In the genomic region with DNA sequence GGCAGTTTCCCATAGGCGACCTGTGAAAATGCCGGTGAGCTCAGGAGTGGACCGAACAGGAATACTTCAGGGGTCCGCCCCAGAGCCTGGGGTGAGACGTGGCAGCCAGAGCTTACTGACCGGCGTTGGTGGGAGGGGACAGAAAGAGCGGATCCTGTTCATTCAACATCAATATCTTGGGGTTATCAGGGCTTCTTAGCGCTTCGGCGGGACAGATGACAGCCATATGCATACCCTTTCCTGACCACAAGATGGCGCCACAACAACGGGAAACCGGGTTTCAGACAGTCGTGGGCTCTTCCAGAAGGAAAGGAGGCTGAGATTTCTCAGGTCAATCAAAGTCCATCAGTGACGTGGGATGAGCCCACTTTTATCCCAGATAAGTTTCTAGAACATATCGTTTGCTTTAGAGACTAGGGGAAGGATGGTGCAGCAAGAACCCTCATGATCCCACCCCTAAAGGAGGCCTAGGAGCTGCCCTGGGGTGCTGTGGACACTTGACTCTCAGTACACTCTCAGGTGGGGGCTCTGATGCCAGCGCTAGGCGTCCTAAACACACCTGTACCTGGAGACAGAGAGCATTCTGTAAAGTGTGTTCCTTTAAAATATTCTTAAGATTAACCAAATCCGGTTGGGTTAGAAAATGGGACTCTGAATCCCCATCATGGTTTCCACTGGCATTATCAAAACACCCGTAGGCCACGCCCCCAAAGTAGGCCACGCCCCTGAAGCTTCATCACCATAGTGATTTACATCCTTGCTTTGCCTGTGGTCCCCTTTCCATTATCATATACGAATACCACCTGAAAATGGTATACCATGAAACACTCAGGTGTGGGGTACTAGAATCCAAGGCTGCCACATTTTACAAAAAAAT, we compare ENCODE assay signal across 8 mouse cellular contexts. TPM values are rescaled to one million over a fixed set of nuclear protein-coding genes. Genes with fewer than 3 reads are reported as not detected.
DNase-seq lines count a peak whose midpoint lies in the region; ATAC-seq and TF ChIP-seq lines count a peak whose summit lies in the region.

No protein-coding gene starts in this region.

- ATAC-seq in embryonic facial prominence, embryonic 13.5 days (ENCODE audit: insufficient number of reproducible peaks, insufficient read depth, low FRiP score, low TSS enrichment, low read depth) = no peak
- no peak for ATAC-seq in heart, embryonic 13.5 days (ENCODE audit: extremely low read depth, insufficient number of reproducible peaks, low FRiP score, low TSS enrichment)
- peak; percentile 27; the same call in 1 of the 2 replicates for ATAC-seq in kidney, embryonic 15.5 days (replicated peaks; ENCODE audit: low FRiP score)

- DNase-seq in CD8-positive naive resting alpha-beta T cell, adult 2 months (ENCODE audit: low read depth in 2 of 2, low spot score in 2 of 2) = peak; percentile 26 to 46
- peak; percentile 49 to 59 for DNase-seq in lung, adult 18-20 months
- DNase-seq in thymus, postnatal 25 days = peak; percentile 56

- 13% methylated on average over 24 of the region's 24 CpGs for WGBS in bone marrow, adult 2 months
- 15% methylated on average over 24 of the region's 24 CpGs for WGBS in embryonic facial prominence, embryonic 13.5 days
- WGBS in heart, embryonic 13.5 days = 15% methylated on average over 24 of the region's 24 CpGs
- WGBS in kidney, embryonic 15.5 days = 17% methylated on average over 24 of the region's 24 CpGs
- 17% methylated on average over 24 of the region's 24 CpGs for WGBS in olfactory bulb, adult 2 months

- H3K36me3 ChIP-seq in embryonic facial prominence, embryonic 13.5 days = no peaks in the 10 kb centered on the region
- no peaks in the 10 kb centered on the region for H3K36me3 ChIP-seq in heart, embryonic 13.5 days
- no peaks in the 10 kb centered on the region for H3K36me3 ChIP-seq in kidney, embryonic 15.5 days

- H3K9me3 ChIP-seq in embryonic facial prominence, embryonic 13.5 days = no peaks in the 10 kb centered on the region
- no peaks in the 10 kb centered on the region for H3K9me3 ChIP-seq in heart, embryonic 13.5 days
- no peaks in the 10 kb centered on the region for H3K9me3 ChIP-seq in kidney, embryonic 15.5 days (replicated peaks)

- H3K9ac ChIP-seq in embryonic facial prominence, embryonic 13.5 days = no peak overlapping the region
- H3K9ac ChIP-seq in heart, embryonic 13.5 days = no peak overlapping the region
- H3K9ac ChIP-seq in kidney, embryonic 15.5 days = no peak overlapping the region

- no peak overlapping the region for H3K27ac ChIP-seq in bone marrow, adult 2 months (ENCODE audit: control insufficient read depth, insufficient read depth, low read depth, low read length, poor library complexity)
- H3K27ac ChIP-seq in embryonic facial prominence, embryonic 13.5 days = no peak overlapping the region
- no peak overlapping the region for H3K27ac ChIP-seq in heart, embryonic 13.5 days (replicated peaks)
- H3K27ac ChIP-seq in kidney, embryonic 15.5 days = no peak overlapping the region
- no peak overlapping the region for H3K27ac ChIP-seq in olfactory bulb, adult 2 months (ENCODE audit: insufficient read depth, low read depth, low read length)

- H3K4me2 ChIP-seq in embryonic facial prominence, embryonic 13.5 days = peak overlapping the region; percentile 51
- peak overlapping the region; percentile 57 for H3K4me2 ChIP-seq in heart, embryonic 13.5 days
- H3K4me2 ChIP-seq in kidney, embryonic 15.5 days = peak overlapping the region; percentile 47

- no peak overlapping the region for H3K4me3 ChIP-seq in bone marrow, adult 2 months (replicated peaks; ENCODE audit: control insufficient read depth, low read depth, low read length)
- H3K4me3 ChIP-seq in embryonic facial prominence, embryonic 13.5 days = peak overlapping the region; percentile 14; the same call in 1 of the 2 replicates
- H3K4me3 ChIP-seq in heart, embryonic 13.5 days = peak overlapping the region; percentile 19; the same call in 1 of the 2 replicates
- H3K4me3 ChIP-seq in kidney, embryonic 15.5 days (replicated peaks) = no peak overlapping the region
- no peak overlapping the region for H3K4me3 ChIP-seq in olfactory bulb, adult 2 months (ENCODE audit: insufficient read depth, low read depth, low read length)

- no peaks in the 10 kb centered on the region for H3K4me1 ChIP-seq in bone marrow, adult 2 months (ENCODE audit: control insufficient read depth, insufficient read depth, low read length)
- 0 out of 2 replicates have a peak, but pooled peaks cover 5% of the 10 kb centered on the region for H3K4me1 ChIP-seq in embryonic facial prominence, embryonic 13.5 days
- H3K4me1 ChIP-seq in heart, embryonic 13.5 days = no peaks in the 10 kb centered on the region
- peaks cover 5% of the 10 kb centered on the region for H3K4me1 ChIP-seq in kidney, embryonic 15.5 days
- H3K4me1 ChIP-seq in olfactory bulb, adult 2 months (ENCODE audit: control insufficient read depth, insufficient read depth, low read length) = 0 out of 2 replicates have a peak, but pooled peaks cover 2% of the 10 kb centered on the region

- peak; percentile 75 for TF ChIP-seq CTCF in bone marrow, adult 2 months (IDR thresholded peaks at IDR 0.05; ENCODE audit: control insufficient read depth, insufficient read depth, low read length)
- peak; percentile 80 for TF ChIP-seq CTCF in olfactory bulb, adult 2 months (IDR thresholded peaks at IDR 0.05; ENCODE audit: insufficient read depth, low read depth, low read length)

- TF ChIP-seq POLR2A in bone marrow, adult 2 months (IDR thresholded peaks at IDR 0.05; ENCODE audit: borderline replicate concordance, control insufficient read depth, low read depth, low read length) = no peak
- TF ChIP-seq POLR2A in olfactory bulb, adult 2 months (IDR thresholded peaks at IDR 0.05; ENCODE audit: insufficient read depth, low read depth, low read length) = no peak

- H3K27me3 ChIP-seq in embryonic facial prominence, embryonic 13.5 days = peaks cover 42% of the 10 kb centered on the region
- peaks cover 52% of the 10 kb centered on the region for H3K27me3 ChIP-seq in heart, embryonic 13.5 days (replicated peaks)
- peaks cover 44% of the 10 kb centered on the region for H3K27me3 ChIP-seq in kidney, embryonic 15.5 days

RNA-seq across cellular contexts. Expression of gene Gpa33, which starts 30.8 kb away (rescaled TPM):
- polyA plus RNA-seq in bone marrow, adult 2 months (2011; ENCODE audit: insufficient read depth, insufficient read length, low replicate concordance, missing spikeins) = 6.9 TPM in 1 of 2 replicates, not detected in the other
- 0.15 and 0.83 TPM in 2 replicates for polyA plus RNA-seq in embryonic facial prominence, embryonic 13.5 days (2015; fragmentation: Nextera tagmentation; extraction: Ambion mirVana)
- polyA plus RNA-seq in heart, embryonic 13.5 days (2015; fragmentation: Nextera tagmentation; extraction: Ambion mirVana) = 0.13 TPM in 1 of 2 replicates, not detected in the other
- polyA plus RNA-seq in kidney, embryonic 15.5 days (2015; fragmentation: Nextera tagmentation; extraction: Ambion mirVana) = 0.70 and 2.4 TPM in 2 replicates
- not detected in 2 replicates for polyA plus RNA-seq in olfactory bulb, adult 2 months (2012; ENCODE audit: insufficient read depth, insufficient read length, low replicate concordance, missing spikeins)

RNA-seq across cellular contexts. Expression of gene Dusp27, which starts 33.1 kb away (rescaled TPM):
- 1.2 TPM in 1 of 2 replicates, not detected in the other for polyA plus RNA-seq in bone marrow, adult 2 months (2011; ENCODE audit: insufficient read depth, insufficient read length, low replicate concordance, missing spikeins)
- polyA plus RNA-seq in embryonic facial prominence, embryonic 13.5 days (2015; fragmentation: Nextera tagmentation; extraction: Ambion mirVana) = 2.6 and 3.0 TPM in 2 replicates
- 45.4 and 48.9 TPM in 2 replicates for polyA plus RNA-seq in heart, embryonic 13.5 days (2015; fragmentation: Nextera tagmentation; extraction: Ambion mirVana)
- 1.0 and 1.3 TPM in 2 replicates for polyA plus RNA-seq in kidney, embryonic 15.5 days (2015; fragmentation: Nextera tagmentation; extraction: Ambion mirVana)
- polyA plus RNA-seq in olfactory bulb, adult 2 months (2012; ENCODE audit: insufficient read depth, insufficient read length, low replicate concordance, missing spikeins) = not detected in 2 replicates

Comparison
In these comparisons a context has a peak if more than half of its experiments do, and no peak if none do; other contexts are left out.
1. H3K4me3 ChIP-seq: peak in embryonic facial prominence, embryonic 13.5 days (single experiment) and heart, embryonic 13.5 days (single experiment); none in bone marrow, adult 2 months (single experiment), kidney, embryonic 15.5 days (single experiment) and olfactory bulb, adult 2 months (single experiment).
2. RNA of gene Dusp27, which starts 33.1 kb away (polyA plus RNA-seq): 45.4 to 48.9 TPM in heart, embryonic 13.5 days; 2.6 to 3.0 TPM in embryonic facial prominence, embryonic 13.5 days, 1.2 TPM in bone marrow, adult 2 months, 1.0 to 1.3 TPM in kidney, embryonic 15.5 days and not detected in olfactory bulb, adult 2 months; every median in the first group is over 10 times any median in the second.
3. Peak in every context shown above with its lines, with median percentiles within 50 percentile points of each other: DNase-seq and H3K4me2 ChIP-seq.